Mouse (Mus musculus) liver, embryonic 12.5 days (tissue): Measurements from ENCODE around the gene Gm49405. TPM values are rescaled to one million over a fixed set of nuclear protein-coding genes. Genes with fewer than 3 reads are reported as not detected.
"Not testable (repeated sequence)": the region's sequence is repeated elsewhere in the genome, so short reads cannot be mapped to it uniquely, and the experiment has no call there.

Experiments
- ATAC-seq: fragments of 200-750 bp; cut with Nextera tagmentation; 2 replicates; pipeline ENCODE4 v1.8.0; 2017; ENCODE audit warnings: moderate number of reproducible peaks, mild to moderate bottlenecking, moderate library complexity
- H3K27ac ChIP-seq: fragments of 300-500 bp; sonication (generic); 2 replicates; pipeline ENCODE4 v1.5.1; 2016; ENCODE audit warnings: mild to moderate bottlenecking
- H3K27me3 ChIP-seq: fragments of 300-500 bp; sonication (generic); replicated peaks from 2 replicates; pipeline ENCODE4 v1.6.1; 2016; ENCODE audit warnings: mild to moderate bottlenecking, moderate library complexity
- H3K36me3 ChIP-seq: fragments of 300-500 bp; sonication (generic); 2 replicates; pipeline ENCODE4 v1.6.1; 2016; ENCODE audit warnings: mild to moderate bottlenecking, moderate library complexity
- H3K4me1 ChIP-seq: fragments of 300-500 bp; sonication (generic); 2 replicates; pipeline ENCODE4 v1.6.1; 2016
- H3K4me2 ChIP-seq: fragments of 300-500 bp; sonication (generic); 2 replicates; pipeline ENCODE4 v1.6.1; 2016; ENCODE audit warnings: mild to moderate bottlenecking, moderate library complexity
- H3K4me3 ChIP-seq: fragments of 300-500 bp; sonication (generic); 2 replicates; pipeline ENCODE4 v1.5.1; 2016; ENCODE audit warnings: mild to moderate bottlenecking, moderate library complexity
- H3K9ac ChIP-seq: fragments of 300-500 bp; sonication (generic); 2 replicates; pipeline ENCODE4 v1.6.1; 2016; ENCODE audit warnings: mild to moderate bottlenecking, moderate library complexity
- H3K9me3 ChIP-seq: fragments of 300-500 bp; sonication (generic); replicated peaks from 2 replicates; pipeline ENCODE4 v1.6.1; 2016; ENCODE audit warnings: mild to moderate bottlenecking, moderate library complexity
- WGBS: fragments of 180-500 bp; shearing (Covaris S2); methylation state at CpG from one replicate; pipeline ENCODE4 v1.1.7; 2016; ENCODE audit not compliant: insufficient replicate concordance; 5-methylcytosine and 5-hydroxymethylcytosine counted together
- polyA plus RNA-seq: library from polyadenylated mRNA; unstranded; fragments of >200 nt; fragmentation: Nextera tagmentation; extraction: Ambion mirVana; gene quantifications from 2 replicates; pipeline ENCODE4 v1.2.1, GENCODE M21; 2016

Gm49405 gene
- polyA plus RNA-seq, 1 experiment from 2014 or later: 1.1 TPM

DNA sequence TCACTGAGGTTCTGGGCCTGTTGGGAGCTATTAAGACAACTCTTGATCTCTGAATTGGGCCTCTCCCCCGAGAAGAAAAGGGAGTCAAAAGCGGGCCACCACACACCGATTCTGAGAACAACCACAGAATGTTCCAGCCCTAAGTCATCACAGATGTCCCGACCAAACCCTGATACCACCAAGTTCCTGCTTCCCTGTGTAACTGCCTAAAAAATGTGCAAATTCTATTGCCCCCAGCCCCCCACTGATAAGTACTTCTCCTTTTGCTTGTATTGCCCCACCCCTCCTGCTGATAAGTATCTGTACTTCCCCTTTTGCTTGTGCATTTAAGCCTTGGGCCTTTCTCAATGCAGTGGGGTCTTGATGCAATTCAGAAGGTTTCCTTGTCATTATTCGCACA lies 43.7 kb downstream of the Gm49405 start:
- not testable (repeated sequence) for ATAC-seq, H3K9ac ChIP-seq, H3K27me3 ChIP-seq, H3K9me3 ChIP-seq, H3K36me3 ChIP-seq, H3K4me3 ChIP-seq, H3K4me2 ChIP-seq
- WGBS: 45% methylated on average over 5 of the region's 5 CpGs
- Histone ChIP-seq H3K4me1 (peaks cover 42% of the 10 kb centered on the region), H3K27ac (peak overlapping the region; percentile 57)

DNA sequence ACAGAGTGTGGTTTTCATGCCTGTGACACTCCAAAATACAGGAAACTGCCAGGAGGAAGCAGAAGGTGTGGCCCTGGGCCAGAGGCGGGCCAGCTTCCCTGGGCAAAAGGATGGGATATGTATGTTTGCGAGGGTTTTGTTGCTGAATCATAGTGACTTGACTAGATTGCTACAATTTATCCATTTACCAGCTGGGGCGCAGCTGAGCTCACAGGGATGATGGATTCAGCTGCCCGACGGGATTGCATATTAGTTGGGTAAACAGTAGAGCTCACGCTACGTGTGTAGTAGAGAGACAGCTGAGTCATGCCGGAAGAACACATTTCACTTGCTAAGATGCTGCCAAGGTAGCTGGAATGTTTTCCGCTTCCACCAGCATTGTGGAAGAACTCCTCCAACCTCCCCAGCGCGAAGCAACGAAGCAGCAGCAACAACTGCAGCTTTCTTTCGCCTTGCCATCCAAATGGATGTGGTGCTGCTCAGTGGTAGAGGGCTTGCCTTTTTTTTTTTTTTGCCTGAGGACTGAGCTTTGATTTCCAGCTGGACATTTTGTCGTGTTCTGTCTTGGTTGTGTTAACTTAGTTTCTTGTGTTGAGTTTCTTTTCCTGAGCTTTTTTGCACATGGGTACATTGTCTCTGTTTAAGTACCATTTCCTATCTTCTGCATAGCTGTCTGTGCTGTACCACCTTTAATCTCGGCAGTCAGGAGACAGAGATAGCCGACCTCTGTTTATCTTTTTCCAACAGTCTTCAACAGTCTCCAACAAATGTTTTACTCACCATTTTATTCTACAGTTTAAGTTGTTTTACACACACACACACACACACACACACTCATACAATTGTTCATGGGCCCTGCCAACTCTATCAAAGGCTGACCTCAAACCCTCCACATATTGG lies 45.8 kb downstream of the Gm49405 start, which contains the start of gene Gstp2:
Gene Gstp2, minus strand, starts transcription at position 58 of the 900 bp plus-strand sequence.
- H3K4me3 ChIP-seq: peak within 1 kb of the TSS; percentile 18
- H3K4me1 ChIP-seq: peaks cover 42% of the 10 kb centered on the region
- peak within 1 kb of the TSS; percentile 57 for H3K4me2 ChIP-seq
- H3K9ac ChIP-seq: peak within 1 kb of the TSS; percentile 51
- H3K27ac ChIP-seq: peak within 1 kb of the TSS; percentile 94
- ATAC-seq: peak; percentile 79
- peaks cover 3% of the 10 kb centered on the region; the same call in 1 of the 2 replicates for H3K9me3 ChIP-seq
- no peaks in the 10 kb centered on the region for H3K27me3 ChIP-seq
- WGBS: 50% methylated on average over 16 of the region's 16 CpGs
- H3K36me3 ChIP-seq: no peaks in the 10 kb centered on the region

GRCm38 (mm10) chr19:4046866-4047254 lies 46.4 kb downstream of the Gm49405 start:
- Histone ChIP-seq H3K4me3 (peak overlapping the region; percentile 18), H3K27ac (peak overlapping the region; percentile 94), H3K27me3 (no peaks in the 10 kb centered on the region), H3K9ac (peak overlapping the region; percentile 51), H3K36me3 (no peaks in the 10 kb centered on the region), H3K4me1 (peaks cover 41% of the 10 kb centered on the region), H3K4me2 (peak overlapping the region; percentile 57), H3K9me3 (peaks cover 4% of the 10 kb centered on the region; the same call in 1 of the 2 replicates)
- WGBS: 41% methylated on average over 8 of the region's 8 CpGs
- ATAC-seq: peak; percentile 80

GRCm38 (mm10) chr19:4047859-4048258 lies 47.4 kb downstream of the Gm49405 start:
- Histone ChIP-seq H3K4me1 (peaks cover 37% of the 10 kb centered on the region), H3K27ac (peak overlapping the region; percentile 94), H3K9ac (no peak overlapping the region), H3K27me3 (no peaks in the 10 kb centered on the region), H3K36me3 (no peaks in the 10 kb centered on the region), H3K4me3 (no peak overlapping the region), H3K9me3 (peaks cover 4% of the 10 kb centered on the region; the same call in 1 of the 2 replicates), H3K4me2 (peak overlapping the region; percentile 57)
- no peak for ATAC-seq
- WGBS: 20% methylated on average over 4 of the region's 4 CpGs

DNA sequence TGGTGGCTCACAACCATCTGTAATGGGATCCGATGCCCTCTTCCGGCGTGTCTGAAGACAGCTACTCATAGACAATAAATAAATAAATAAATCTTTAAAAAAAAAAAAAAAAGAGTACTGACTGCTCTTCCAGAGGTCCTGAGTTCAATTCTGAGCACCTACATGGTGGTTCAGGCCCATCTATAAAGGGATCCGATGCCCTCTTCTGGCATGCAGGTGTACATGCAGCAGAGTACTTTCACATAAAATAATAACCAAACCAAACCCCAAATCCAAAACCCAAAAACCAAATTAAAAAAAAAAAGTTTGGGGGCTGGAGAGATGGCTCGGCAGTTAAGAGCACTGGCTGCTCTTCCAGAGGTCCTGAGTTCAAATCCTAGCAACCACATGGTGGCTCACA lies 48.6 kb downstream of the Gm49405 start:
- not testable (repeated sequence) for ATAC-seq, H3K4me2 ChIP-seq, H3K9ac ChIP-seq, H3K9me3 ChIP-seq, H3K36me3 ChIP-seq, H3K4me3 ChIP-seq, H3K27ac ChIP-seq, H3K27me3 ChIP-seq
- H3K4me1 ChIP-seq: peaks cover 31% of the 10 kb centered on the region
- WGBS: 72% methylated on average over 5 of the region's 5 CpGs

DNA sequence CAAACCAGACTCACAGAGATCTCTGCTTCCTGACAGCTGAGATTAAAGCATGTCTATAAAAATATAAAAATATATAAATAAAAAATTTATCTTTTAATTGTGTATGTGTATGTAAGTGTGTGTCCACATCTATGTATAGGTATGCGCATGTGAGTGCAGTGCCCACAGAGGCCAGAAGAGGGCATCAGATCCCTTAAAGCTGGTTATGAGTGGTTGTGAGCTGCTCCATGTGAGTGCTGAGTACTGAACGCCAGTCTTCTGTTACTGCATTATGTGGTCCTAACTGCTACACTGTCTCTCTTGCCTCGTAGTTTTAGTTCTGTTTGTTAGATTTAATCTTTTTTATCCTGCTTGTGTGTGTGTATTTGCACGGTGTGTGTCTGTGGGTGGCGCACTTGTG lies 50.6 kb downstream of the Gm49405 start:
- H3K27me3 ChIP-seq: no peaks in the 10 kb centered on the region
- H3K9ac ChIP-seq: no peak overlapping the region
- H3K36me3 ChIP-seq: no peaks in the 10 kb centered on the region
- 86% methylated on average over 5 of the region's 5 CpGs for WGBS
- H3K4me2 ChIP-seq: no peak overlapping the region
- peaks cover 26% of the 10 kb centered on the region for H3K4me1 ChIP-seq
- no peak overlapping the region for H3K27ac ChIP-seq
- peaks cover 4% of the 10 kb centered on the region; the same call in 1 of the 2 replicates for H3K9me3 ChIP-seq
- ATAC-seq: no peak
- H3K4me3 ChIP-seq: no peak overlapping the region

- no peak for ATAC-seq
- Histone ChIP-seq H3K27me3 (no peaks in the 10 kb centered on the region), H3K36me3 (no peaks in the 10 kb centered on the region), H3K9me3 (peaks cover 4% of the 10 kb centered on the region; the same call in 1 of the 2 replicates), H3K9ac (no peak overlapping the region), H3K4me3 (no peak overlapping the region), H3K27ac (no peak overlapping the region), H3K4me1 (peaks cover 26% of the 10 kb centered on the region), H3K4me2 (no peak overlapping the region)
- WGBS: 51% methylated on average over 10 of the region's 10 CpGs
These were observed 51.5 kb downstream of the Gm49405 start for GRCm38 (mm10) chr19:4051741-4052515.

DNA sequence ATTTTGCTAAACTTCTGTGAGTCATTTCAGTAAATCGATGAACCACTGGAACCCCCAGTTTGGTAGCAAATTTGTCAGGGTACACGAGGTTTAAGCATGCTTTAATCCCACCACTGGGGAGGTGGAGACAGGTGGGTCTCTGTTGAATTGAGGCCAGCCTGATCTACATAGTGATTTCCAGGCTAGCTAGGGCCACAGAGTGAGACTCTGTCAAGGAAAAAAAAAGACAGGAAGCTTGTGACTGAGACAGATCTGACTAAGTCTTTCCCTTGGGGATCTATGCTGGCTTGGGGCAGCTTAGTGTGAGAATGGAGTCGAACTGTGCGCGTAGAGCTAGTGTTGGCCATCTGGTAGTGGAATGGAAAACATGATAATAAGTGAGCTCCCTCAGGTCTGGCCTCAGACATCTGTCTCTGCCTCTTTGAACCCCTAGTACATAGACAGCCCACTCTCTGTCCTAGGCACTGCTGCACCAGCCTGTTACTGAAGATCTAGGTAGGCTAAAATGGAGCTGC lies 52.1 kb downstream of the Gm49405 start:
- Histone ChIP-seq H3K27ac (no peak overlapping the region), H3K9me3 (peaks cover 4% of the 10 kb centered on the region; the same call in 1 of the 2 replicates), H3K4me1 (peaks cover 24% of the 10 kb centered on the region), H3K27me3 (no peaks in the 10 kb centered on the region), H3K9ac (no peak overlapping the region), H3K36me3 (0 out of 2 replicates have a peak, but pooled peaks cover 2% of the 10 kb centered on the region), H3K4me2 (no peak overlapping the region), H3K4me3 (no peak overlapping the region)
- WGBS: 65% methylated on average over 5 of the region's 5 CpGs
- ATAC-seq: no peak

- Histone ChIP-seq H3K4me1 (peaks cover 42% of the 10 kb centered on the region), H3K9ac (no peak overlapping the region), H3K4me3 (no peak overlapping the region), H3K27ac (no peak overlapping the region), H3K36me3 (0 out of 2 replicates have a peak, but pooled peaks cover 2% of the 10 kb centered on the region), H3K4me2 (no peak overlapping the region), H3K27me3 (no peaks in the 10 kb centered on the region), H3K9me3 (peaks cover 4% of the 10 kb centered on the region; the same call in 1 of the 2 replicates)
- 73% methylated on average over 5 of the region's 5 CpGs for WGBS
- ATAC-seq: no peak
These were observed 54.2 kb downstream of the Gm49405 start for GRCm38 (mm10) chr19:4054613-4055012.
